Mouse (Mus musculus) spleen, adult 2 months (tissue): ENCODE measurements around the gene Tfr2.

Source experiments
- CTCF ChIP-seq: fragments of 200-500 bp; IDR thresholded peaks from 2 replicates; pipeline ENCODE4 v1.5.1; 2011; ENCODE audit warnings: mild to moderate bottlenecking, inconsistent platforms; ENCODE audit not compliant: insufficient read depth, insufficient read length, insufficient replicate concordance; ENCODE audit errors: extremely low read depth
- POLR2A ChIP-seq: fragments of 200-500 bp; IDR thresholded peaks from 2 replicates; pipeline ENCODE4 v1.6.1; 2011; ENCODE audit warnings: low read depth, low read length, inconsistent platforms

- TF ChIP-seq CTCF (no peak), POLR2A (no peak)
These were observed 6.7 kb upstream of the Tfr2 start for GRCm38 (mm10) chr5:137562965-137563364.
